Mouse (Mus musculus): ENCODE data around the gene Haus4.

DNA sequence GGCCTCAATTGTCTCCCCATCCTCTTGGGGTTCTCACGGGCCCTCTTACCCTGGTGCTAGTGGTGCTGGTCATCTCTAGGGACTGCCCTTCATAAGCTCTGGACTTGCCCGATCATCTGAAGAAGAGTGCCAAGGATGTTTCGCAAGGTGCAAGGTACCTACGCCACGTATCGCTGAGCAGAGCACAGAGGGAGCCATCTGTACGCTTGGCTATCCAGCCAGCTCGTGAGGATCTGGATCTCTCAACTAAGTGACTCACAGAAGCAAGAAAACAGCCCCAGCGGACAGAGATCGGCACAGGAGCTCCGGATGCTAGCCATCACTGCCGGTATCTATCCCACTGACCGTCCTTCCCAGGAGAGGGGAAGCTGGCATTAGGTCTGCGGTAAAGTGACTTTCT lies 57.7 kb downstream of the Haus4 start:
- TF ChIP-seq ZNF384 (IDR thresholded peaks at IDR 0.05; ENCODE audit: low read depth, low read length): no peak
- no peak for TF ChIP-seq MAFK (IDR thresholded peaks at IDR 0.05; ENCODE audit: insufficient read depth, low read depth, low read length)
- no peak for TF ChIP-seq CHD2 (IDR thresholded peaks at IDR 0.05; ENCODE audit: low read depth, low read length)
- no peak for TF ChIP-seq HCFC1 (IDR thresholded peaks at IDR 0.05; ENCODE audit: borderline replicate concordance, insufficient read depth, low read length)

Measured in ES-E14 (cell line).